Mouse (Mus musculus): ENCODE results near the gene Fam83d. TPM values are rescaled to one million over a fixed set of nuclear protein-coding genes. Genes with fewer than 3 reads are reported as not detected.

Fam83d gene
- total RNA-seq, 2 experiments from 2014 or later, result 1.2 to 2.3 TPM

- DNase-seq, result no peak
These were observed 48.3 kb downstream of the Fam83d start for GRCm38 (mm10) chr2:158816239-158816638.

DNA sequence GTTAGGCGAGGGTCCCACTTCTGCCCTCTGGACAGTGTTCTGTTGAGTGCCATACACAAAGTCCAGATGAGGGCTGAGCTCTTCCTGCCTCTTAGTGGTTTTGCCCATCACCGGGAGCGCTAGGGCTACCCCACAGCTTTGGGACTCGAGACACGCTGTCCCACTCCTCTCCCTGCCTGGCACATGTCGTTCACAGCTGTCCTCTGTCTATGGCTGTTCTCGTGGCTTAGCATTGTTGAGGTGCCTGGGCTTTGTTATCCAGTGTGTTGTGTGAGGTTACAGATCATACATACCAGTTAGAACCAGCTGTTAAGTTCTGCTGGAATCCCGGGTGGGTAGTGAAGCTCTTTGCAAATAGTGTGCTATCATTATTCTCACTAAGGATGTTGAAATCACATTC is 49.8 kb downstream of the Fam83d start:
- no peak for DNase-seq

GRCm38 (mm10) chr2:158828124-158828523 is 60.2 kb downstream of the Fam83d start:
- no peak for DNase-seq

DNA sequence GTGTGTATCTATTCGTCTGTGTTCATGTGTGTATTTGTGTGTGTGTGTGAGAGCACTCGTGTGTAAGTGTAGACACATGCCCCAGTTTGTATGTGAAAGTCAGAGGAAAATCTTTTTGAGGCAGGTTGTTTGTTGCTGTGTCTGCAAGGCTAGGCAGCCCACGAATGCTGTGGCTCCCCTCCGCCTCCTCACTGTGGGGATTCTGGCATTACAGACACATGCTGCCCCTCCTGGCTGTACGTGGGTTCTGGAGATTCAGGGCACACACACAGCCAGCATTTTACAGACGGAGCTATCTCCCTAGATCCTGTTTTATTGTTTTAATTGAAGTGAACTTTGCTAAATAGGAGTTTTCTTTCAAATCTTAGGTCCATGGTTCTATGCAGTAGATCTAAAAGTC is 61.9 kb downstream of the Fam83d start:
- no peak for DNase-seq

- no peak for DNase-seq
These were observed 65.3 kb downstream of the Fam83d start for GRCm38 (mm10) chr2:158833221-158833620.

DNA sequence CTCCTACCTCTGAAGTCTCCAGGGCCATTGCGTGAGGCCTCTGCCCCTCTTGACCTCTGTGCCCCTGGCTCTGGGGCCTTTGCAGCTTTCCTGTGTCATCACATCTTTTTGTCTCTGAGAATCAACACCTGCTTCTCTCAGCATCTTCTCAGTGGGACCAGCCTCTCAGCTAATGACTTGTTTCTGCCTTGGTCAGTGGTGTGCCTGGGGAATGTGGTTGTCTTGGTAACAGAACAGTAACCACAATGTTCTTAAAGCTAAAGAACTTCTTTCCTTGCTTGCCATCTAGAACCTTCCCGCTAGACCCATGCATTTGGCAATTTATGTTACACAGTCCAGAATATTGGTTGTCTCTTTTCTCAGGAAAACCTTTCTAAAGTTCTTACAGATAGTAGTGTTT is 65.8 kb downstream of the Fam83d start:
- DNase-seq, result no peak

Small RNA genes within 50 kb of the gene (microRNA-seq; reads per million reads assigned to microRNA genes)
- gene Gm26141 (ENCODE audit: borderline replicate concordance in 2 of 2), result 0 reads per million in 2 experiments

Other genes starting within 250 kb of the Fam83d start
- not detected for gene Slc32a1, start 157.3 kb upstream of the Fam83d start, total RNA-seq (2021)
- 1 to 10 TPM; 2.5 to 3.2 TPM for gene Actr5, start 143.2 kb upstream of the Fam83d start, total RNA-seq (2021)
- gene Ppp1r16b, start 102.7 kb upstream of the Fam83d start, total RNA-seq (2021), result 1 to 10 TPM; 4.8 to 5.2 TPM
- 1 to 10 TPM; 7.9 to 8.0 TPM for gene Dhx35, start 26.7 kb downstream of the Fam83d start, total RNA-seq (2021)